Mouse (Mus musculus) common myeloid progenitor, adult 5-6 weeks (primary cell): ENCODE results near the gene Calm4. TPM values are rescaled to one million over a fixed set of nuclear protein-coding genes. Genes with fewer than 3 reads are reported as not detected.
A peak's percentile ranks its signal among the peaks of the same experiment; 100 is the strongest.
"Not testable (repeated sequence)": the region's sequence is repeated elsewhere in the genome, so short reads cannot be mapped to it uniquely, and the experiment has no call there.

Source experiments
- ATAC-seq: replicated peaks from 2 replicates; pipeline ENCODE4 v1.8.0; 2016; ENCODE audit warnings: low read depth, mild to moderate bottlenecking, moderate TSS enrichment, inconsistent platforms; ENCODE audit not compliant: poor library complexity, severe bottlenecking
- total RNA-seq: library from RNA; stranded (forward); fragments of 200-1000, 187-1606 nt; gene quantifications from 2 replicates; pipeline ENCODE4 v1.2.3, GENCODE M21; 2017

The Calm4 gene
- total RNA-seq: 0.23 TPM in 1 of 2 replicates, not detected in the other

GRCm38 (mm10) chr13:3837312-3837807 is at the start of gene Calm4:
Calm4 (plus strand) TSS chr13:3837757.
- ATAC-seq: peak; percentile 83

GRCm38 (mm10) chr13:3788588-3788987 is 49.0 kb upstream of the Calm4 start:
- ATAC-seq: no peak

- no peak for ATAC-seq
These were observed 48.0 kb upstream of the Calm4 start for GRCm38 (mm10) chr13:3789531-3789930.

GRCm38 (mm10) chr13:3796649-3797048 is 40.9 kb upstream of the Calm4 start:
- no peak for ATAC-seq

- no peak for ATAC-seq
These were observed 38.8 kb upstream of the Calm4 start for GRCm38 (mm10) chr13:3798751-3799150.

GRCm38 (mm10) chr13:3799386-3799785 is 38.2 kb upstream of the Calm4 start:
- no peak for ATAC-seq

- ATAC-seq: no peak
These were observed 33.4 kb upstream of the Calm4 start, which contains the start of gene Calml3 for GRCm38 (mm10) chr13:3804186-3804585. Calml3 (minus strand) TSS chr13:3804316.

- no peak for ATAC-seq
These were observed 32.4 kb upstream of the Calm4 start for GRCm38 (mm10) chr13:3805132-3805531.

- peak; percentile 72 for ATAC-seq
These were observed 31.9 kb upstream of the Calm4 start for GRCm38 (mm10) chr13:3805638-3806037.

GRCm38 (mm10) chr13:3807131-3807827 is 30.3 kb upstream of the Calm4 start:
- no peak for ATAC-seq

GRCm38 (mm10) chr13:3818012-3818739 is 19.4 kb upstream of the Calm4 start:
- ATAC-seq: peak; percentile 68

GRCm38 (mm10) chr13:3818740-3819076 is 18.8 kb upstream of the Calm4 start:
- no peak for ATAC-seq

GRCm38 (mm10) chr13:3822105-3822504 is 15.5 kb upstream of the Calm4 start:
- 0 out of 2 replicates have a peak, but pooled peaks have one; percentile 14 for ATAC-seq

GRCm38 (mm10) chr13:3825726-3826125 is 11.8 kb upstream of the Calm4 start:
- ATAC-seq: peak; percentile 59

- no peak for ATAC-seq
These were observed 6.0 kb upstream of the Calm4 start for GRCm38 (mm10) chr13:3831546-3831945.

GRCm38 (mm10) chr13:3831994-3832393 is 5.6 kb upstream of the Calm4 start:
- ATAC-seq: peak; percentile 9

- ATAC-seq: peak; percentile 71
These were observed 5.1 kb upstream of the Calm4 start for GRCm38 (mm10) chr13:3832450-3832849.

- ATAC-seq: not testable (repeated sequence)
These were observed 3.9 kb upstream of the Calm4 start for GRCm38 (mm10) chr13:3833644-3834043.

GRCm38 (mm10) chr13:3840662-3841061 is 3.1 kb downstream of the Calm4 start:
- not testable (repeated sequence) for ATAC-seq

- ATAC-seq: no peak
These were observed 12.8 kb downstream of the Calm4 start for GRCm38 (mm10) chr13:3850330-3850729.

- ATAC-seq: peak; percentile 94
These were observed 16.2 kb downstream of the Calm4 start, which contains the start of gene Calm5 for GRCm38 (mm10) chr13:3853648-3854333. Calm5 (plus strand) TSS chr13:3854173.
